Mouse (Mus musculus) neural tube, embryonic 11.5 days (tissue): Measurements from ENCODE around the gene Ergic3. TPM values are rescaled to one million over a fixed set of nuclear protein-coding genes. Genes with fewer than 3 reads are reported as not detected.
A peak's percentile ranks its signal among the peaks of the same experiment; 100 is the strongest.

Source experiments
- ATAC-seq: fragments of 200-750 bp; cut with Nextera tagmentation; 2 replicates; pipeline ENCODE4 v1.8.0; 2017; ENCODE audit warnings: moderate number of reproducible peaks, mild to moderate bottlenecking, moderate TSS enrichment, moderate library complexity; ENCODE audit not compliant: insufficient read depth, low FRiP score, low TSS enrichment
- DNase-seq: peaks from one replicate; pipeline ENCODE4 v3.0.0-alpha.2; 2015; ENCODE audit warnings: low spot score
- H3K27ac ChIP-seq: fragments of 300-500 bp; sonication (generic); 2 replicates; pipeline ENCODE4 v1.5.1; 2014; ENCODE audit warnings: low read depth, mild to moderate bottlenecking, low read length
- H3K27me3 ChIP-seq: fragments of 300-500 bp; sonication (generic); 2 replicates; pipeline ENCODE4 v1.6.1; 2014; ENCODE audit warnings: mild to moderate bottlenecking, low read length, mixed read lengths; ENCODE audit not compliant: control insufficient read depth, insufficient read depth
- H3K36me3 ChIP-seq: fragments of 300-500 bp; sonication (generic); 2 replicates; pipeline ENCODE4 v1.6.1; 2014; ENCODE audit warnings: mild to moderate bottlenecking, low read length, moderate library complexity, mixed read lengths; ENCODE audit not compliant: control insufficient read depth, insufficient read depth
- H3K4me1 ChIP-seq: fragments of 300-500 bp; sonication (generic); 2 replicates; pipeline ENCODE4 v1.6.1; 2014; ENCODE audit warnings: low read length, mixed read lengths; ENCODE audit not compliant: control insufficient read depth, insufficient read depth
- H3K4me2 ChIP-seq: fragments of 300-500 bp; sonication (generic); 2 replicates; pipeline ENCODE4 v1.6.1; 2014; ENCODE audit warnings: low read depth, mild to moderate bottlenecking, moderate library complexity
- H3K4me3 ChIP-seq: fragments of 300-500 bp; sonication (generic); 2 replicates; pipeline ENCODE4 v1.5.1; 2014; ENCODE audit warnings: low read depth, low read length
- H3K9ac ChIP-seq: fragments of 300-500 bp; sonication (generic); 2 replicates; pipeline ENCODE4 v1.6.1; 2014; ENCODE audit warnings: mild to moderate bottlenecking, low read length
- H3K9me3 ChIP-seq: fragments of 300-500 bp; sonication (generic); 2 replicates; pipeline ENCODE4 v1.6.1; 2016; ENCODE audit warnings: low read length; ENCODE audit not compliant: control insufficient read depth
- WGBS: fragments of 180-500 bp; shearing (Covaris S2); extraction: QIAGEN DNeasy Blood & Tissue Kit; methylation state at CpG from one replicate; pipeline ENCODE4 v1.1.7; 2014; 5-methylcytosine and 5-hydroxymethylcytosine counted together
- polyA plus RNA-seq: library from polyadenylated mRNA; unstranded; fragments of >200 nt; fragmentation: Nextera tagmentation; extraction: Ambion mirVana; gene quantifications from 2 replicates; pipeline ENCODE4 v1.2.1, GENCODE M21; 2014

Ergic3 gene
- polyA plus RNA-seq, 1 experiment from 2014 or later: 226 TPM

DNA sequence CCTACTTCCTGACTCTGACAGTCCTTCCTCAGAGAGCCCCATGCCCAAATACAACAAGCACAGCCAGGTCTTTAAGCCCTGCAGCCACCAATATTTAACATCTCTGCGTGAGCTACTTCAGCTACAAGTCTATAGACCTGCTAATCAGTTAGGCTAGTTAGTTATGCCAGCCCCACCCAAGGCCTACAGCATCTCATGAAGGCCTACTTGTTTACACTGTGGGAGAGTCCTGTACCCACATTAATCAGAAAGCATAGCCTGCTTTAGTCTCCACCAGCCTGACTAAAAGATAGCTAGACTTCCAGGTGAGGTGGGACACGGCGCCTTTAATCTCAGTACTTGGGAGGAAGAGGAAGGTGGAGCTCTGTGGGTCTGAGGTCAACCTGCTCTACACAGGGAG, 31.5 kb downstream of the Ergic3 start:
- H3K4me2 ChIP-seq: no peak overlapping the region
- WGBS: 88% methylated on average over 3 of the region's 3 CpGs

DNA sequence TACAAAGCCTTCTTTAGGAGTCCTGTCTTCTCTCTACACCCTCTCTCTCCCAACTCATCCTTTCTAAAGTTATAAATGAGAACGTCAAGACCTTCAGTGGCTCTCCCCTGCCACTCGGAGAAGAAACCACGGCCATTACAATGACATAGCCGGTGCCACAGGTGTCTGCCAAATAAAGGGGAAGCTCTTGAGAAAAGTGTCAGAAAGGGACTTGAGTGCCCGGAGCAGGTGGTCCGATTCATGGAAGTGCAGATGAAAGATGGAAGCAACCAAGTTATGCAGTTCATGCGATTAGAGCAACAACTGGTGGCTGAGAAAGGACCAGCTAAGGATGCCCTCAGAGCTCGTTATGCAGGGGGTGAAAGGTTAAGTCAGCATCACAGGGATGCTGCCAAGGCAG, 35.1 kb downstream of the Ergic3 start:
- Histone ChIP-seq H3K4me2 (no peak overlapping the region), H3K4me1 (no peaks in the 10 kb centered on the region), H3K27ac (no peak overlapping the region), H3K9me3 (no peaks in the 10 kb centered on the region), H3K27me3 (no peaks in the 10 kb centered on the region), H3K9ac (no peak overlapping the region), H3K36me3 (no peaks in the 10 kb centered on the region), H3K4me3 (no peak overlapping the region)
- DNase-seq (no peak), ATAC-seq (no peak)
- WGBS: 83% methylated on average over 8 of the region's 8 CpGs

More for the DNA sequence above, 31.5 kb downstream of the Ergic3 start:
- Histone ChIP-seq H3K27ac (no peak overlapping the region), H3K27me3 (no peaks in the 10 kb centered on the region), H3K36me3 (no peaks in the 10 kb centered on the region), H3K4me1 (no peaks in the 10 kb centered on the region), H3K9ac (no peak overlapping the region), H3K9me3 (no peaks in the 10 kb centered on the region), H3K4me3 (no peak overlapping the region)
- ATAC-seq: no peak
- no peak for DNase-seq

DNA sequence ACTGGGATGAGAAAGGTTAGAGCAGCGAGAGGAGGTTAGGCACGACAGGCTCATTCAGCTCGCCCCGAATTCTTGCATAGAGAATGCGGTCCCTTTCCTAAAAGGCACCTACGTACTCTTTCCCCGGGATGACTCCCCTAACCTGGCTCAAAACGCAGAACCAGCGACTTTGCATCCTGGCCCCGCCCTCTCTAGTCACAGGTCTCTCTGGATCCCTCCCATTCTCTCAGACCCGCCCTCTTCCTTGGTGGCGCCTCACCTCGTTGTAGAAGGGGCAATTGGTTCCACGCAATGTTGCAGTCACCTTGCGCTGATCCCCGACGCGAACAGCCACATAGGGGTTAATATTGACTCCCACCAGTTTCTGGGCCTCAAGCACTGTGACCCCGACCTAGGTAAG, 40.1 kb downstream of the Ergic3 start:
- Histone ChIP-seq H3K4me3 (no peak overlapping the region), H3K9me3 (no peaks in the 10 kb centered on the region), H3K9ac (no peak overlapping the region), H3K4me1 (no peaks in the 10 kb centered on the region), H3K27ac (no peak overlapping the region), H3K27me3 (no peaks in the 10 kb centered on the region), H3K4me2 (peak overlapping the region; percentile 7; the same call in 1 of the 2 replicates), H3K36me3 (no peaks in the 10 kb centered on the region)
- ATAC-seq: no peak
- WGBS: 7% methylated on average over 19 of the region's 19 CpGs
- no peak for DNase-seq

DNA sequence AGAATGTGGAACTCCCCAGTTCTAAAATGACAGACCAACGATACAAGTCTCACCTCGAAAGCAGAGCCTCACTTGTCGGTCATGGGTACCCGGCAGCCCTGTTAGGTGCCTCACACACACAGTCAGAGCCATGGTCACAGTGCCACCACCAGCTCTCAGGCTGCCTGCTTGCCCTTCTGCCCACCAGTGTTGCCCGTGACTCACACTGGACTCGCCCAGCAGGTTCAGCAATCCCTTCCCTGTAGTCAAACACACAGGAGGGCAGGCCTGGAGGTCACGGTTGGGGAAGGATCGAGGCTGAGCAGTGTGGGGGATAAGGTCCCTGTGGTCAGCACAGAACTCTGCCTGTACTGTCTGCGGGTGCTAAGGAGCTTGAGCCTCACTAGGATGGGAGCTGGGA, 45.0 kb downstream of the Ergic3 start, which contains the start of gene Fer1l4:
Gene Fer1l4 (minus strand): TSS at position 132 of the 400 bp plus-strand sequence.
- Histone ChIP-seq H3K9me3 (no peaks in the 10 kb centered on the region), H3K27ac (no peak within 1 kb of the TSS), H3K27me3 (no peaks in the 10 kb centered on the region), H3K4me3 (no peak within 1 kb of the TSS), H3K4me1 (no peaks in the 10 kb centered on the region), H3K36me3 (no peaks in the 10 kb centered on the region), H3K4me2 (no peak within 1 kb of the TSS), H3K9ac (no peak within 1 kb of the TSS)
- no peak for ATAC-seq
- DNase-seq: no peak
- WGBS: 89% methylated on average over 9 of the region's 9 CpGs

DNA sequence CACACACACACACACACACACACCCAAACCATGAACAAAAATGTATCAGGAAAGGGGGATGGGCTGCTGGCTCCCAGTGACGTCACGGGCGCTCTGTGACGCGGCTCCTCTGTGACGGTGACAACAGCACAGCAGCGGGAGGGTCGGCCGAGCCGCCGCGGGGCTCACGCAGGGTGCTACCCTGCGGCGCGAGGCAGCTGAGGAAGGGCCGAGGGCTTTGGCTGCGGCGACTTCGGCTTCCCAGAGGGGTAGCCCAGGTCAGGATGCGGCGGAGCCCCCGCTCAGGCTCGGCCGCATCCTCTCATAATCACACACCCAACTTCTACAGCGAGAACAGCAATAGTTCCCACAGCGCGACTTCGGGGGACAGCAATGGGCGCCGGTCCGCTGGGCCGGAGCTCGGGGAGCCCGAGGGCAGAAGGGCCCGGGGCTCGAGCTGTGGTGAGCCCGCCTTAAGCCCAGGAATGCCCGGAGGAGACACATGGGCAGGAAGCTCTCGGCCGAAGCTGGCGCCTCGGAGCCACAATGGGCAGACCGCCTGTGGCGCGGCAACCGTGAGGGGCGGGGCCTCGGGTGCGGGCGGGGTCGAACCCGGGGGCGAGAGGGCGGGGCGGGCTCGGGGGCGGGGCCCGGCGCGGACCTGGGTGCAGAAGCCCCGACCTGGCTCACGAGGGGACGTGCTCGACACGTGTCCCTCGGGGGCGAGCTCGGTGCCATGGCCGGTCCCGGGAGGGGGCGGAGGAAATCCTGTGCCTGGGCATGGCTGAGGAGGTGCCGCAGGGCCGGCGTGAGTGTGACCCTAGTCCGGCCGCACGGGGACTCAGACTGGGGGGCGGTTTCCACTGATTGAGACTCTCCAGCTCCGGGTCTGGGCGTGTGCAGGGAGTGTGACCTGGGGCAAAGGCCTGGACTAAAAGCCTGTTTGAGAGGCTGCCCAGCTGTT, 57.5 kb downstream of the Ergic3 start, which contains the start of gene Spag4:
Gene Spag4 (plus strand): TSS at position 77 of the 943 bp plus-strand sequence.
- Histone ChIP-seq H3K4me3 (peak within 1 kb of the TSS; percentile 69), H3K36me3 (peaks cover 2% of the 10 kb centered on the region; the same call in 1 of the 2 replicates), H3K4me1 (peaks cover 8% of the 10 kb centered on the region; the same call in 1 of the 2 replicates), H3K4me2 (peak within 1 kb of the TSS; percentile 95), H3K9me3 (no peaks in the 10 kb centered on the region), H3K9ac (peak within 1 kb of the TSS; percentile 92), H3K27me3 (no peaks in the 10 kb centered on the region), H3K27ac (peak within 1 kb of the TSS; percentile 67; the same call in 1 of the 2 replicates)
- under 1% methylated on average over 67 of the region's 81 CpGs for WGBS
- ATAC-seq (peak; percentile 77), DNase-seq (peak; percentile 83)

DNA sequence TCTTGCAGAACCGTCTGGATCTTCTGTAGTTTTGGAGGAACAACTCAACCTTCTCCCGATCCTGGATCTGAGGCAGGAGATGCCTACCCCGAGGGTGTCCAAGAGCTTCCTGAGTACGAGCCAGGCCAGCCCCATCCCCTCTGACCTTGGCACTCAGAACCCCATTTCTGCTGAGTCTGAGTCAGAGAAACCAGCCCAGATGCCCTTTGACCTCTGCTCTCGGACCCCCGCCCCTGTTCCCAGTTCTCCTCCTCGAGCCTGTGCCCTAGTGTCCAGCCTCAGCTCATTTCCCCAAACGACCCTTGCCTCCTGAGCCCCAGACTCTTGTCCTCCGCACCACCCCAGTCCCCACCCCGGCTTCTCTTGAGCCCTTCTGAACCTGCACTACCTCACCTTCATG, 58.3 kb downstream of the Ergic3 start:
- H3K27ac ChIP-seq: no peak overlapping the region
- no peak for ATAC-seq
- 38% methylated on average over 10 of the region's 10 CpGs for WGBS

More for the DNA sequence above, 58.3 kb downstream of the Ergic3 start:
- Histone ChIP-seq H3K36me3 (peaks cover 4% of the 10 kb centered on the region; the same call in 1 of the 2 replicates), H3K9me3 (no peaks in the 10 kb centered on the region), H3K4me1 (peaks cover 8% of the 10 kb centered on the region; the same call in 1 of the 2 replicates), H3K4me2 (peak overlapping the region; percentile 95), H3K4me3 (peak overlapping the region; percentile 69), H3K9ac (peak overlapping the region; percentile 92), H3K27me3 (no peaks in the 10 kb centered on the region)
- no peak for DNase-seq

Other genes with a start within 250 kb of the Ergic3 start
- gene Mmp24, start 232.7 kb upstream of the Ergic3 start, polyA plus RNA-seq: 4.3 and 5.7 TPM in 2 replicates
- 11.1 and 12.2 TPM in 2 replicates for gene BC029722, start 188.6 kb upstream of the Ergic3 start, polyA plus RNA-seq
- gene Eif6, start 181.1 kb upstream of the Ergic3 start, polyA plus RNA-seq: 199 TPM in 2 replicates
- 0.15 and 0.27 TPM in 2 replicates for gene Fam83c, start 173.2 kb upstream of the Ergic3 start, polyA plus RNA-seq
- 84.7 and 88.6 TPM in 2 replicates for gene Uqcc1, start 77.7 kb upstream of the Ergic3 start, polyA plus RNA-seq
- gene Gm15557, start 67.3 kb upstream of the Ergic3 start, polyA plus RNA-seq: not detected in 2 replicates
- gene Gdf5, start 62.7 kb upstream of the Ergic3 start, polyA plus RNA-seq: 1.1 and 1.7 TPM in 2 replicates
- 13.7 and 16.8 TPM in 2 replicates for gene Cep250, start 51.6 kb upstream of the Ergic3 start, polyA plus RNA-seq
- 0.86 and 2.2 TPM in 2 replicates for gene 6430550D23Rik, start 68 bp upstream of the Ergic3 start, polyA plus RNA-seq
- not detected in 2 replicates for gene Fer1l4, start 44.9 kb downstream of the Ergic3 start, polyA plus RNA-seq
- gene Spag4, start 57.1 kb downstream of the Ergic3 start, polyA plus RNA-seq: 4.7 and 5.5 TPM in 2 replicates
- gene Cpne1, start 103.9 kb downstream of the Ergic3 start, polyA plus RNA-seq: 42.7 and 53.7 TPM in 2 replicates
- 48.1 and 50.9 TPM in 2 replicates for gene Rbm12, start 103.9 kb downstream of the Ergic3 start, polyA plus RNA-seq
- 23.2 and 28.5 TPM in 2 replicates for gene Gm28036, start 119.0 kb downstream of the Ergic3 start, polyA plus RNA-seq
- gene Romo1, start 136.0 kb downstream of the Ergic3 start, polyA plus RNA-seq: 366 and 379 TPM in 2 replicates
- gene Nfs1, start 136.1 kb downstream of the Ergic3 start, polyA plus RNA-seq: 34.4 and 38.0 TPM in 2 replicates
- 587 and 596 TPM in 2 replicates for gene Rbm39, start 172.2 kb downstream of the Ergic3 start, polyA plus RNA-seq
- gene Phf20, start 188.4 kb downstream of the Ergic3 start, polyA plus RNA-seq: 82.9 and 83.9 TPM in 2 replicates